Mouse (Mus musculus): ENCODE results near the gene Dpp6.

Dpp6 gene

GRCm38 (mm10) chr5:27304115-27304514, 487.1 kb downstream of the Dpp6 start:
- DNase-seq, result no peak

- no peak for DNase-seq
Observed at GRCm38 (mm10) chr5:27306497-27307152, 489.6 kb downstream of the Dpp6 start.

- DNase-seq, result no peak
Observed at GRCm38 (mm10) chr5:27310217-27310616, 493.2 kb downstream of the Dpp6 start.

GRCm38 (mm10) chr5:27316674-27317073, 499.7 kb downstream of the Dpp6 start:
- no peak for DNase-seq

GRCm38 (mm10) chr5:27317264-27317663, 500.3 kb downstream of the Dpp6 start:
- DNase-seq, result no peak

GRCm38 (mm10) chr5:27317832-27318231, 500.8 kb downstream of the Dpp6 start:
- no peak for DNase-seq

GRCm38 (mm10) chr5:27319731-27320130, 502.7 kb downstream of the Dpp6 start:
- DNase-seq, result no peak

- no peak for DNase-seq
Observed at GRCm38 (mm10) chr5:27322895-27323792, 506.1 kb downstream of the Dpp6 start.

- DNase-seq, result no peak
Observed at GRCm38 (mm10) chr5:27324346-27324928, 507.4 kb downstream of the Dpp6 start.

- DNase-seq, result no peak
Observed at GRCm38 (mm10) chr5:27336698-27337097, 519.7 kb downstream of the Dpp6 start.

- no peak for DNase-seq
Observed at GRCm38 (mm10) chr5:27339196-27340030, 522.4 kb downstream of the Dpp6 start.

GRCm38 (mm10) chr5:27342276-27342675, 525.3 kb downstream of the Dpp6 start:
- no peak for DNase-seq

GRCm38 (mm10) chr5:27343626-27344025, 526.6 kb downstream of the Dpp6 start:
- DNase-seq, result no peak

GRCm38 (mm10) chr5:27348181-27349095, 531.4 kb downstream of the Dpp6 start:
- no peak for DNase-seq

- DNase-seq, result no peak
Observed at GRCm38 (mm10) chr5:27357630-27358029, 540.6 kb downstream of the Dpp6 start.

- DNase-seq, result no peak
Observed at GRCm38 (mm10) chr5:27365946-27366345, 548.9 kb downstream of the Dpp6 start.

GRCm38 (mm10) chr5:27370814-27371213, 553.8 kb downstream of the Dpp6 start:
- DNase-seq, result no peak

- DNase-seq, result no peak
Observed at GRCm38 (mm10) chr5:27373931-27374330, 556.9 kb downstream of the Dpp6 start.

- DNase-seq, result no peak
Observed at GRCm38 (mm10) chr5:27375841-27376240, 558.8 kb downstream of the Dpp6 start.

- DNase-seq, result no peak
Observed at GRCm38 (mm10) chr5:27380656-27381385, 563.8 kb downstream of the Dpp6 start.

- no peak for DNase-seq
Observed at GRCm38 (mm10) chr5:27398371-27398770, 581.4 kb downstream of the Dpp6 start.

Measured in kidney, adult 11 months (tissue).